Mouse (Mus musculus) MEL (cell line): ENCODE measurements around the gene B4galt1. TPM values are rescaled to one million over a fixed set of nuclear protein-coding genes. Genes with fewer than 3 reads are reported as not detected.

Source experiments
- DNase-seq: peaks from one replicate; pipeline ENCODE4 v3.0.0; 2011; ENCODE audit warnings: low read depth, low spot score
- H3K27ac ChIP-seq: 2 replicates; pipeline ENCODE4 v1.5.1; 2012; ENCODE audit warnings: low read depth, mild to moderate bottlenecking, control low read depth, low read length, moderate library complexity; ENCODE audit not compliant: control insufficient read depth
- H3K27me3 ChIP-seq, 2 experiments: fragments of 150-350 bp in 1 of 2; sonication (generic) in 1 of 2; 2 replicates each; pipeline ENCODE4 v1.6.1; 2012; ENCODE audit warnings: low read length in 2 of 2, mild to moderate bottlenecking in 2 of 2, improper control_type of control experiment in 1 of 2, moderate library complexity in 1 of 2; ENCODE audit not compliant: insufficient read depth in 2 of 2, control insufficient read depth in 1 of 2
- H3K36me3 ChIP-seq, 2 experiments: 2 replicates each; pipeline ENCODE4 v1.6.1; 2012 to 2014; ENCODE audit warnings: low read length in 2 of 2, improper control_type of control experiment in 1 of 2, inconsistent platforms in 1 of 2, mild to moderate bottlenecking in 1 of 2; ENCODE audit not compliant: insufficient read depth in 2 of 2, control insufficient read depth in 1 of 2
- H3K4me1 ChIP-seq, 2 experiments: fragments of 150-350 bp in 1 of 2; sonication (generic) in 1 of 2; 2 replicates each; pipeline ENCODE4 v1.6.1; 2012; ENCODE audit warnings: low read length in 2 of 2, improper control_type of control experiment in 1 of 2, mild to moderate bottlenecking in 1 of 2; ENCODE audit not compliant: insufficient read depth in 2 of 2, control insufficient read depth in 1 of 2
- H3K4me3 ChIP-seq, 2 experiments: fragments of 150-350 bp in 1 of 2; sonication (generic) in 1 of 2; 2 replicates each; pipeline ENCODE4 v1.5.1; 2012; ENCODE audit warnings: low read depth in 2 of 2, low read length in 2 of 2, mild to moderate bottlenecking in 2 of 2, moderate library complexity in 2 of 2, control low read depth in 1 of 2, improper control_type of control experiment in 1 of 2; ENCODE audit not compliant: control insufficient read depth in 1 of 2, insufficient read depth in 1 of 2
- H3K79me2 ChIP-seq: 2 replicates; pipeline ENCODE4 v1.6.1; 2012; ENCODE audit warnings: mild to moderate bottlenecking, low read length, moderate library complexity; ENCODE audit not compliant: control insufficient read depth, poor library complexity, insufficient read depth
- H3K9ac ChIP-seq: 2 replicates; pipeline ENCODE4 v1.6.1; 2012; ENCODE audit warnings: low read depth, mild to moderate bottlenecking, control low read depth, low read length, moderate library complexity; ENCODE audit not compliant: control insufficient read depth, poor library complexity, severe bottlenecking
- H3K9me3 ChIP-seq: fragments of 150-350 bp; sonication (generic); replicated peaks from 2 replicates; pipeline ENCODE4 v1.6.1; 2012; ENCODE audit warnings: mild to moderate bottlenecking, low read length, improper control_type of control experiment, moderate library complexity; ENCODE audit not compliant: insufficient read depth
- BHLHE40 ChIP-seq: IDR thresholded peaks from 2 replicates; pipeline ENCODE4 v1.6.1; 2012; ENCODE audit warnings: low read depth, mild to moderate bottlenecking, inconsistent platforms, low read length, improper control_type of control experiment, borderline replicate concordance
- CHD1 ChIP-seq: IDR thresholded peaks from 2 replicates; pipeline ENCODE4 v1.6.1; 2012; ENCODE audit warnings: low read depth, mild to moderate bottlenecking, inconsistent platforms, low read length, improper control_type of control experiment
- CTCF ChIP-seq, 3 experiments: IDR thresholded peaks in 2 of 3; conservative IDR thresholded peaks in 1 of 3; 2 replicates each; pipeline ENCODE4 v1.5.1; 2011 to 2012; ENCODE audit warnings: low read length in 3 of 3, low read depth in 2 of 3, mild to moderate bottlenecking in 2 of 3, improper control_type of control experiment in 1 of 3, inconsistent platforms in 1 of 3, mixed read lengths in 1 of 3, moderate library complexity in 1 of 3; ENCODE audit not compliant: control insufficient read depth in 1 of 3, insufficient read depth in 1 of 3, poor library complexity in 1 of 3, severe bottlenecking in 1 of 3
- E2F4 ChIP-seq: IDR thresholded peaks from 2 replicates; pipeline ENCODE4 v1.6.1; 2011; ENCODE audit warnings: low read depth, low read length, improper control_type of control experiment, borderline replicate concordance
- ELF1 ChIP-seq: IDR thresholded peaks from 2 replicates; pipeline ENCODE4 v1.6.1; 2014; ENCODE audit warnings: low read depth, mild to moderate bottlenecking, inconsistent platforms, low read length, improper control_type of control experiment, moderate library complexity
- EP300 ChIP-seq, 2 experiments: IDR thresholded peaks; 2 replicates each; pipeline ENCODE4 v1.6.1; 2011; ENCODE audit warnings: improper control_type of control experiment in 2 of 2, low read length in 2 of 2, low read depth in 1 of 2, mild to moderate bottlenecking in 1 of 2
- GATA1 ChIP-seq: IDR thresholded peaks from 2 replicates; pipeline ENCODE4 v1.6.1; 2011; ENCODE audit warnings: low read depth, low read length, improper control_type of control experiment
- HCFC1 ChIP-seq: IDR thresholded peaks from 2 replicates; pipeline ENCODE4 v1.6.1; 2012; ENCODE audit warnings: low read depth, mild to moderate bottlenecking, inconsistent platforms, low read length, improper control_type of control experiment, moderate library complexity
- JUND ChIP-seq: IDR thresholded peaks from 2 replicates; pipeline ENCODE4 v1.6.1; 2011; ENCODE audit warnings: low read depth, mild to moderate bottlenecking, improper control_type of control experiment, low read length
- KAT2A ChIP-seq: conservative IDR thresholded peaks from 2 replicates; pipeline ENCODE4 v1.6.1; 2012; ENCODE audit warnings: low read depth, low read length, improper control_type of control experiment, inconsistent platforms
- MAFK ChIP-seq: IDR thresholded peaks from 2 replicates; pipeline ENCODE4 v1.6.1; 2011; ENCODE audit warnings: low read depth, mild to moderate bottlenecking, low read length, improper control_type of control experiment, borderline replicate concordance
- MAX ChIP-seq: IDR thresholded peaks from 2 replicates; pipeline ENCODE4 v1.6.1; 2011; ENCODE audit warnings: low read length, improper control_type of control experiment
- MEF2A ChIP-seq: IDR thresholded peaks from 2 replicates; pipeline ENCODE4 v1.6.1; 2014; ENCODE audit warnings: low read depth, mild to moderate bottlenecking, inconsistent platforms, low read length, improper control_type of control experiment; ENCODE audit not compliant: poor library complexity, insufficient replicate concordance, severe bottlenecking; ENCODE audit errors: extremely low read depth
- MXI1 ChIP-seq: IDR thresholded peaks from 2 replicates; pipeline ENCODE4 v1.6.1; 2011; ENCODE audit warnings: mild to moderate bottlenecking, low read depth, low read length, improper control_type of control experiment
- MYB ChIP-seq: IDR thresholded peaks from 2 replicates; pipeline ENCODE4 v1.6.1; 2011; ENCODE audit warnings: mild to moderate bottlenecking, low read depth, low read length, improper control_type of control experiment
- MYC ChIP-seq: IDR thresholded peaks from 2 replicates; pipeline ENCODE4 v1.6.1; 2011; ENCODE audit warnings: low read depth, mild to moderate bottlenecking, low read length, improper control_type of control experiment, moderate library complexity
- NELFE ChIP-seq: IDR thresholded peaks from 2 replicates; pipeline ENCODE4 v1.6.1; 2011; ENCODE audit warnings: low read depth, low read length, improper control_type of control experiment
- NRF1 ChIP-seq: IDR thresholded peaks from 2 replicates; pipeline ENCODE4 v1.6.1; 2014; ENCODE audit warnings: low read depth, mild to moderate bottlenecking, inconsistent platforms, low read length, improper control_type of control experiment, moderate library complexity; ENCODE audit not compliant: poor library complexity, insufficient read depth, severe bottlenecking
- POLR2AphosphoS2 ChIP-seq: IDR thresholded peaks from 2 replicates; pipeline ENCODE4 v1.6.1; 2011; ENCODE audit warnings: low read length, improper control_type of control experiment
- POLR2AphosphoS5 ChIP-seq: IDR thresholded peaks from 2 replicates; pipeline ENCODE4 v1.6.1; 2012; ENCODE audit warnings: low read depth, borderline replicate concordance, mild to moderate bottlenecking, inconsistent platforms, low read length, moderate library complexity, mixed read lengths
- RAD21 ChIP-seq: IDR thresholded peaks from 2 replicates; pipeline ENCODE4 v1.6.1; 2011; ENCODE audit warnings: mild to moderate bottlenecking, low read depth, low read length, improper control_type of control experiment
- RCOR1 ChIP-seq: IDR thresholded peaks from 2 replicates; pipeline ENCODE4 v1.6.1; 2012; ENCODE audit warnings: low read depth, mild to moderate bottlenecking, inconsistent platforms, low read length, improper control_type of control experiment
- SIN3A ChIP-seq: IDR thresholded peaks from 2 replicates; pipeline ENCODE4 v1.6.1; 2012; ENCODE audit warnings: low read length, improper control_type of control experiment, inconsistent platforms
- SMC3 ChIP-seq: IDR thresholded peaks from 2 replicates; pipeline ENCODE4 v1.6.1; 2011; ENCODE audit warnings: low read depth, low read length, improper control_type of control experiment
- TBP ChIP-seq: IDR thresholded peaks from 2 replicates; pipeline ENCODE4 v1.8.0; 2011; ENCODE audit warnings: low read depth, low read length, improper control_type of control experiment
- TCF12 ChIP-seq: IDR thresholded peaks from 2 replicates; pipeline ENCODE4 v1.6.1; 2014; ENCODE audit warnings: low read depth, mild to moderate bottlenecking, inconsistent platforms, low read length, improper control_type of control experiment, moderate library complexity
- UBTF ChIP-seq: IDR thresholded peaks from 2 replicates; pipeline ENCODE4 v1.6.1; 2012; ENCODE audit warnings: low read depth, mild to moderate bottlenecking, inconsistent platforms, low read length, improper control_type of control experiment, moderate library complexity, borderline replicate concordance; ENCODE audit not compliant: insufficient read depth
- USF2 ChIP-seq, 2 experiments: IDR thresholded peaks; 2 replicates each; pipeline ENCODE4 v1.6.1; 2011 to 2012; ENCODE audit warnings: improper control_type of control experiment in 2 of 2, low read length in 2 of 2, borderline replicate concordance in 1 of 2, inconsistent platforms in 1 of 2, low read depth in 1 of 2, mild to moderate bottlenecking in 1 of 2; ENCODE audit not compliant: insufficient read depth in 1 of 2
- ZKSCAN1 ChIP-seq: IDR thresholded peaks from 2 replicates; pipeline ENCODE4 v1.6.1; 2012; ENCODE audit warnings: low read depth, mild to moderate bottlenecking, inconsistent platforms, low read length, improper control_type of control experiment, moderate library complexity
- ZMIZ1 ChIP-seq: IDR thresholded peaks from 2 replicates; pipeline ENCODE4 v1.6.1; 2012; ENCODE audit warnings: low read depth, mild to moderate bottlenecking, inconsistent platforms, low read length, improper control_type of control experiment, moderate library complexity
- ZNF384 ChIP-seq: IDR thresholded peaks from 2 replicates; pipeline ENCODE4 v1.6.1; 2012; ENCODE audit warnings: low read depth, mild to moderate bottlenecking, inconsistent platforms, low read length, improper control_type of control experiment
- polyA plus RNA-seq, 2 experiments: library from polyadenylated mRNA; stranded (reverse) in 1 of 2; unstranded in 1 of 2; fragments of >175 nt in 1 of 2; fragments of >200 nt in 1 of 2; gene quantifications; 2 replicates each; pipeline versions ENCODE4 v1.2.1 to v1.2.4; 2012; ENCODE audit warnings: low replicate concordance in 2 of 2, low read depth in 1 of 2; ENCODE audit not compliant: insufficient read length in 2 of 2, insufficient read depth in 1 of 2, missing spikeins in 1 of 2
- total RNA-seq: library from RNA; depleted of rRNA; stranded (reverse); fragments of 300-350 nt; gene quantifications from 2 replicates; pipeline ENCODE4 v1.2.3, GENCODE M21; 2012

Gene B4galt1
- total and polyA plus RNA-seq, 3 experiments, result 10.8 to 22.5 TPM; not detected in 1

DNA sequence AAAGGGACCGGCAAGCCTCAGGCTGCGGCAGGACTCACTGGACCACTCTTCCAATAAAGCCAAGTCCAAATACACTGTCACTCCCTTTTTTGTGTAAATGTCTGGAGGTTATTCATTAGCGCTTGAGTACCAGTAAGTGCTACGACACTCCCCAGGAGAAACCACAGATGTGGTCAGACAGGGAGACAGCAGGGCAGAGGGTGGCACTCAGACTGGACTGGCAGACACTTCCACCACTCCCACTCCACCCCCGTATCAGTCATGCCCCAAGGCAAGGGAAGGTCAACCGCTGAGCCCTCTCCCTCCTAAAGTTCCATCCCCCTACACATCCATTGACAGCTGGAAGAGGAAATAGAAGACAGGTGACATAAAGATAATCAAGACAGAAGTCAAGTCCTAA lies 35.4 kb downstream of the B4galt1 start:
- H3K27ac ChIP-seq, result no peak overlapping the region
- DNase-seq, result no peak
- H3K9me3 ChIP-seq, result no peaks in the 10 kb centered on the region
- no peaks in the 10 kb centered on the region for H3K27me3 ChIP-seq
- H3K79me2 ChIP-seq, result no peaks in the 10 kb centered on the region
- no peaks in the 10 kb centered on the region for H3K4me1 ChIP-seq
- H3K36me3 ChIP-seq, result peaks cover 0 to 1% of the 10 kb centered on the region in 2 experiments; a peak in 2 of 4 replicates
- H3K9ac ChIP-seq, result no peak overlapping the region
- no peak overlapping the region for H3K4me3 ChIP-seq
- TF ChIP-seq MEF2A (no peak), ZKSCAN1 (no peak), MYB (no peak), RAD21 (no peak), NELFE (no peak), RCOR1 (no peak), GATA1 (no peak), E2F4 (no peak), ELF1 (no peak), MXI1 (no peak), JUND (no peak), KAT2A (no peak), MAFK (no peak), ZNF384 (no peak), CTCF (IDR thresholded peaks at IDR 0.05 in 2 of 3, conservative IDR thresholded peaks at IDR 0.05 in 1 of 3; ENCODE audit: control insufficient read depth in 1 of 3, insufficient read depth in 1 of 3, low read depth in 2 of 3, low read length in 3 of 3, poor library complexity in 1 of 3, severe bottlenecking in 1 of 3) (no peak), CHD1 (no peak), MAX (no peak), ZMIZ1 (no peak)

DNA sequence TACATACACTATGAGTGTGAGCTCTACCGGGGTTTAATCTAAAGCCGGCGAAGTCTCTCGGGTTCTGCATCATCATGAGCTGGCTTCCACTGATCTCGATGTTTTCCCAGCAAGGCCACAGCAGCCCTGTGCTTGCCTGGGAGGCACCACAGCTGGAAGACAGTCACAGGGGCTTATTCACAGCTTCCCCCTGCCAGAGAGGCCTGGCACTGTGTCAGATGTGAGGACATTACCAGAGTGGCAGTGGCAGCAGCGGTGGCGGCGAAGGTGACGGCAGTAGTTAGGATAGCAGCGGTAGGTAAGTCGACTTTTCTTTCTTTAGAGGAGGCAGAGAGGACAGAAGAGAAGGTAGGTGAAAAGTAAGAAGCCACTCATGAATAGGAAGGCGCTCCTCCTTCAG lies 35.9 kb downstream of the B4galt1 start:
- no peak overlapping the region for H3K9ac ChIP-seq
- no peaks in the 10 kb centered on the region for H3K79me2 ChIP-seq
- H3K9me3 ChIP-seq, result no peaks in the 10 kb centered on the region
- no peak for TF ChIP-seq USF2 (IDR thresholded peaks at IDR 0.05; ENCODE audit: borderline replicate concordance in 1 of 2, insufficient read depth in 1 of 2, low read depth in 1 of 2, low read length in 2 of 2)
- TF ChIP-seq MEF2A, result no peak
- TF ChIP-seq HCFC1, result no peak
- no peak for TF ChIP-seq MYB
- TF ChIP-seq ZKSCAN1, result no peak
- TF ChIP-seq BHLHE40, result no peak
- no peak for TF ChIP-seq SIN3A
- no peak for TF ChIP-seq ZNF384
- TF ChIP-seq POLR2AphosphoS2, result no peak
- TF ChIP-seq NRF1, result no peak
- no peak for TF ChIP-seq SMC3
- TF ChIP-seq POLR2AphosphoS5, result no peak
- TF ChIP-seq RAD21, result no peak
- no peak for TF ChIP-seq MXI1
- no peak for TF ChIP-seq UBTF
- no peak for TF ChIP-seq MYC
- TF ChIP-seq EP300 (IDR thresholded peaks at IDR 0.05; ENCODE audit: low read depth in 1 of 2, low read length in 2 of 2), result no peak
- no peak for TF ChIP-seq TBP
- no peak for TF ChIP-seq TCF12
- no peaks in the 10 kb centered on the region for H3K4me1 ChIP-seq
- H3K27ac ChIP-seq, result no peak overlapping the region
- H3K36me3 ChIP-seq, result peaks cover 0 to 1% of the 10 kb centered on the region in 2 experiments; a peak in 2 of 4 replicates
- H3K27me3 ChIP-seq, result no peaks in the 10 kb centered on the region
- no peak overlapping the region for H3K4me3 ChIP-seq
- DNase-seq, result no peak
